Mouse (Mus musculus) MEL (cell line): Measurements from ENCODE around the gene Traf5. TPM values are rescaled to one million over a fixed set of nuclear protein-coding genes. Genes with fewer than 3 reads are reported as not detected.
A peak's percentile ranks its signal among the peaks of the same experiment; 100 is the strongest.

Experiments
- DNase-seq: peaks from one replicate; pipeline ENCODE4 v3.0.0; 2011; ENCODE audit warnings: low read depth, low spot score
- H3K27ac ChIP-seq: 2 replicates; pipeline ENCODE4 v1.5.1; 2012; ENCODE audit warnings: low read depth, mild to moderate bottlenecking, control low read depth, low read length, moderate library complexity; ENCODE audit not compliant: control insufficient read depth
- H3K27me3 ChIP-seq, 2 experiments: fragments of 150-350 bp in 1 of 2; sonication (generic) in 1 of 2; 2 replicates each; pipeline ENCODE4 v1.6.1; 2012; ENCODE audit warnings: low read length in 2 of 2, mild to moderate bottlenecking in 2 of 2, improper control_type of control experiment in 1 of 2, moderate library complexity in 1 of 2; ENCODE audit not compliant: insufficient read depth in 2 of 2, control insufficient read depth in 1 of 2
- H3K36me3 ChIP-seq, 2 experiments: 2 replicates each; pipeline ENCODE4 v1.6.1; 2012 to 2014; ENCODE audit warnings: low read length in 2 of 2, improper control_type of control experiment in 1 of 2, inconsistent platforms in 1 of 2, mild to moderate bottlenecking in 1 of 2; ENCODE audit not compliant: insufficient read depth in 2 of 2, control insufficient read depth in 1 of 2
- H3K4me1 ChIP-seq, 2 experiments: fragments of 150-350 bp in 1 of 2; sonication (generic) in 1 of 2; 2 replicates each; pipeline ENCODE4 v1.6.1; 2012; ENCODE audit warnings: low read length in 2 of 2, improper control_type of control experiment in 1 of 2, mild to moderate bottlenecking in 1 of 2; ENCODE audit not compliant: insufficient read depth in 2 of 2, control insufficient read depth in 1 of 2
- H3K4me3 ChIP-seq, 2 experiments: fragments of 150-350 bp in 1 of 2; sonication (generic) in 1 of 2; 2 replicates each; pipeline ENCODE4 v1.5.1; 2012; ENCODE audit warnings: low read depth in 2 of 2, low read length in 2 of 2, mild to moderate bottlenecking in 2 of 2, moderate library complexity in 2 of 2, control low read depth in 1 of 2, improper control_type of control experiment in 1 of 2; ENCODE audit not compliant: control insufficient read depth in 1 of 2, insufficient read depth in 1 of 2
- H3K79me2 ChIP-seq: 2 replicates; pipeline ENCODE4 v1.6.1; 2012; ENCODE audit warnings: mild to moderate bottlenecking, low read length, moderate library complexity; ENCODE audit not compliant: control insufficient read depth, poor library complexity, insufficient read depth
- H3K9ac ChIP-seq: 2 replicates; pipeline ENCODE4 v1.6.1; 2012; ENCODE audit warnings: low read depth, mild to moderate bottlenecking, control low read depth, low read length, moderate library complexity; ENCODE audit not compliant: control insufficient read depth, poor library complexity, severe bottlenecking
- H3K9me3 ChIP-seq: fragments of 150-350 bp; sonication (generic); replicated peaks from 2 replicates; pipeline ENCODE4 v1.6.1; 2012; ENCODE audit warnings: mild to moderate bottlenecking, low read length, improper control_type of control experiment, moderate library complexity; ENCODE audit not compliant: insufficient read depth
- BHLHE40 ChIP-seq: IDR thresholded peaks from 2 replicates; pipeline ENCODE4 v1.6.1; 2012; ENCODE audit warnings: low read depth, mild to moderate bottlenecking, inconsistent platforms, low read length, improper control_type of control experiment, borderline replicate concordance
- CHD1 ChIP-seq: IDR thresholded peaks from 2 replicates; pipeline ENCODE4 v1.6.1; 2012; ENCODE audit warnings: low read depth, mild to moderate bottlenecking, inconsistent platforms, low read length, improper control_type of control experiment
- CHD2 ChIP-seq: IDR thresholded peaks from 2 replicates; pipeline ENCODE4 v1.6.1; 2011; ENCODE audit warnings: low read length, improper control_type of control experiment
- CTCF ChIP-seq, 3 experiments: IDR thresholded peaks in 2 of 3; conservative IDR thresholded peaks in 1 of 3; 2 replicates each; pipeline ENCODE4 v1.5.1; 2011 to 2012; ENCODE audit warnings: low read length in 3 of 3, low read depth in 2 of 3, mild to moderate bottlenecking in 2 of 3, improper control_type of control experiment in 1 of 3, inconsistent platforms in 1 of 3, mixed read lengths in 1 of 3, moderate library complexity in 1 of 3; ENCODE audit not compliant: control insufficient read depth in 1 of 3, insufficient read depth in 1 of 3, poor library complexity in 1 of 3, severe bottlenecking in 1 of 3
- E2F4 ChIP-seq: IDR thresholded peaks from 2 replicates; pipeline ENCODE4 v1.6.1; 2011; ENCODE audit warnings: low read depth, low read length, improper control_type of control experiment, borderline replicate concordance
- EP300 ChIP-seq, 2 experiments: IDR thresholded peaks; 2 replicates each; pipeline ENCODE4 v1.6.1; 2011; ENCODE audit warnings: improper control_type of control experiment in 2 of 2, low read length in 2 of 2, low read depth in 1 of 2, mild to moderate bottlenecking in 1 of 2
- ETS1 ChIP-seq: IDR thresholded peaks from 2 replicates; pipeline ENCODE4 v1.6.1; 2012; ENCODE audit warnings: low read depth, mild to moderate bottlenecking, inconsistent platforms, low read length, improper control_type of control experiment, moderate library complexity
- GABPA ChIP-seq: IDR thresholded peaks from 2 replicates; pipeline ENCODE4 v1.6.1; 2012; ENCODE audit warnings: low read depth, mild to moderate bottlenecking, inconsistent platforms, low read length, improper control_type of control experiment, moderate library complexity
- GATA1 ChIP-seq: IDR thresholded peaks from 2 replicates; pipeline ENCODE4 v1.6.1; 2011; ENCODE audit warnings: low read depth, low read length, improper control_type of control experiment
- HCFC1 ChIP-seq: IDR thresholded peaks from 2 replicates; pipeline ENCODE4 v1.6.1; 2012; ENCODE audit warnings: low read depth, mild to moderate bottlenecking, inconsistent platforms, low read length, improper control_type of control experiment, moderate library complexity
- MAFK ChIP-seq: IDR thresholded peaks from 2 replicates; pipeline ENCODE4 v1.6.1; 2011; ENCODE audit warnings: low read depth, mild to moderate bottlenecking, low read length, improper control_type of control experiment, borderline replicate concordance
- MAX ChIP-seq: IDR thresholded peaks from 2 replicates; pipeline ENCODE4 v1.6.1; 2011; ENCODE audit warnings: low read length, improper control_type of control experiment
- MEF2A ChIP-seq: IDR thresholded peaks from 2 replicates; pipeline ENCODE4 v1.6.1; 2014; ENCODE audit warnings: low read depth, mild to moderate bottlenecking, inconsistent platforms, low read length, improper control_type of control experiment; ENCODE audit not compliant: poor library complexity, insufficient replicate concordance, severe bottlenecking; ENCODE audit errors: extremely low read depth
- MYC ChIP-seq: IDR thresholded peaks from 2 replicates; pipeline ENCODE4 v1.6.1; 2011; ENCODE audit warnings: low read depth, mild to moderate bottlenecking, low read length, improper control_type of control experiment, moderate library complexity
- NELFE ChIP-seq: IDR thresholded peaks from 2 replicates; pipeline ENCODE4 v1.6.1; 2011; ENCODE audit warnings: low read depth, low read length, improper control_type of control experiment
- NRF1 ChIP-seq: IDR thresholded peaks from 2 replicates; pipeline ENCODE4 v1.6.1; 2014; ENCODE audit warnings: low read depth, mild to moderate bottlenecking, inconsistent platforms, low read length, improper control_type of control experiment, moderate library complexity; ENCODE audit not compliant: poor library complexity, insufficient read depth, severe bottlenecking
- POLR2A ChIP-seq, 2 experiments: IDR thresholded peaks; 2 replicates each; pipeline ENCODE4 v1.6.1; 2011 to 2012; ENCODE audit warnings: low read length in 2 of 2, mild to moderate bottlenecking in 2 of 2, control low read depth in 1 of 2, improper control_type of control experiment in 1 of 2, low read depth in 1 of 2, moderate library complexity in 1 of 2; ENCODE audit not compliant: control insufficient read depth in 1 of 2, insufficient read depth in 1 of 2, poor library complexity in 1 of 2
- POLR2AphosphoS2 ChIP-seq: IDR thresholded peaks from 2 replicates; pipeline ENCODE4 v1.6.1; 2011; ENCODE audit warnings: low read length, improper control_type of control experiment
- RAD21 ChIP-seq: IDR thresholded peaks from 2 replicates; pipeline ENCODE4 v1.6.1; 2011; ENCODE audit warnings: mild to moderate bottlenecking, low read depth, low read length, improper control_type of control experiment
- SMC3 ChIP-seq: IDR thresholded peaks from 2 replicates; pipeline ENCODE4 v1.6.1; 2011; ENCODE audit warnings: low read depth, low read length, improper control_type of control experiment
- TAL1 ChIP-seq: IDR thresholded peaks from 2 replicates; pipeline ENCODE4 v1.6.1; 2012; ENCODE audit warnings: mild to moderate bottlenecking, inconsistent platforms, low read length, moderate library complexity, mixed read lengths
- USF1 ChIP-seq: IDR thresholded peaks from 2 replicates; pipeline ENCODE4 v1.6.1; 2014; ENCODE audit warnings: low read depth, mild to moderate bottlenecking, inconsistent platforms, low read length, improper control_type of control experiment, moderate library complexity
- USF2 ChIP-seq, 2 experiments: IDR thresholded peaks; 2 replicates each; pipeline ENCODE4 v1.6.1; 2011 to 2012; ENCODE audit warnings: improper control_type of control experiment in 2 of 2, low read length in 2 of 2, borderline replicate concordance in 1 of 2, inconsistent platforms in 1 of 2, low read depth in 1 of 2, mild to moderate bottlenecking in 1 of 2; ENCODE audit not compliant: insufficient read depth in 1 of 2
- ZC3H11A ChIP-seq: IDR thresholded peaks from 2 replicates; pipeline ENCODE4 v1.6.1; 2012; ENCODE audit warnings: low read depth, mild to moderate bottlenecking, inconsistent platforms, low read length, improper control_type of control experiment
- ZMIZ1 ChIP-seq: IDR thresholded peaks from 2 replicates; pipeline ENCODE4 v1.6.1; 2012; ENCODE audit warnings: low read depth, mild to moderate bottlenecking, inconsistent platforms, low read length, improper control_type of control experiment, moderate library complexity
- polyA plus RNA-seq, 2 experiments: library from polyadenylated mRNA; stranded (reverse) in 1 of 2; unstranded in 1 of 2; fragments of >175 nt in 1 of 2; fragments of >200 nt in 1 of 2; gene quantifications; 2 replicates each; pipeline versions ENCODE4 v1.2.1 to v1.2.4; 2012; ENCODE audit warnings: low replicate concordance in 2 of 2, low read depth in 1 of 2; ENCODE audit not compliant: insufficient read length in 2 of 2, insufficient read depth in 1 of 2, missing spikeins in 1 of 2
- total RNA-seq: library from RNA; depleted of rRNA; stranded (reverse); fragments of 300-350 nt; gene quantifications from 2 replicates; pipeline ENCODE4 v1.2.3, GENCODE M21; 2012

Traf5 gene
- total and polyA plus RNA-seq, 3 experiments, result 4.0 to 7.3 TPM; not detected in 1

DNA sequence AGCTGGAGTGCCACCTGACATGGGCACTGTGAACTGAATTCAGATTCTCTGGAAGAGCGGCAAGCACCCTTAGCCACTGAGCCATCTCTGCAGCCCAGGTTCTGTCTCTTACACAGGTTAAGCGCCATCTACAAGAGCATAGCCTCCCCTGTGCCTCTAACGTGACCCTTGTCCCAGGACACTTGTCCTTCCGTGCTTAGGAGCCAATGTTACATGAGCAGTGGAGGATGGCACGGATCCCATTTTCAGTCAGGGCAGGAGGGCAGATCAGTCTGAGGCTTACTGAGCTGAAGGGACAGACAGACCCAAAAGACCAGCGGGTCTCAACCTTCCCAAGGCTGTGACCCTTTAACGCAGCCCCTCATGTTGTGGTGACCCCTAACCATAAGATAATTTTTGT is 96.4 kb downstream of the Traf5 start:
- H3K27ac ChIP-seq, result no peak overlapping the region
- no peak for DNase-seq
- TF ChIP-seq BHLHE40 (no peak), RAD21 (no peak), MAX (no peak), EP300 (IDR thresholded peaks at IDR 0.05; ENCODE audit: low read depth in 1 of 2, low read length in 2 of 2) (no peak), NELFE (no peak), CHD1 (no peak), ETS1 (no peak), USF2 (IDR thresholded peaks at IDR 0.05; ENCODE audit: borderline replicate concordance in 1 of 2, insufficient read depth in 1 of 2, low read depth in 1 of 2, low read length in 2 of 2) (no peak), USF1 (no peak), GABPA (no peak), HCFC1 (no peak), MEF2A (no peak), CHD2 (no peak), MYC (no peak), POLR2A (IDR thresholded peaks at IDR 0.05; ENCODE audit: control insufficient read depth in 1 of 2, insufficient read depth in 1 of 2, low read depth in 1 of 2, low read length in 2 of 2, poor library complexity in 1 of 2) (no peak), POLR2AphosphoS2 (no peak), NRF1 (no peak), E2F4 (no peak), ZMIZ1 (no peak), MAFK (no peak)
- TF ChIP-seq, all 39 proteins: peak for 0
- Histone ChIP-seq H3K36me3 (peaks cover 0 to 5% of the 10 kb centered on the region in 2 experiments; a peak in 1 of 4 replicates), H3K9ac (no peak overlapping the region), H3K9me3 (no peaks in the 10 kb centered on the region), H3K4me3 (no peak overlapping the region), H3K27me3 (no peaks in the 10 kb centered on the region), H3K79me2 (no peaks in the 10 kb centered on the region), H3K4me1 (peaks cover 0 to 6% of the 10 kb centered on the region in 2 experiments; a peak in 2 of 4 replicates)

DNA sequence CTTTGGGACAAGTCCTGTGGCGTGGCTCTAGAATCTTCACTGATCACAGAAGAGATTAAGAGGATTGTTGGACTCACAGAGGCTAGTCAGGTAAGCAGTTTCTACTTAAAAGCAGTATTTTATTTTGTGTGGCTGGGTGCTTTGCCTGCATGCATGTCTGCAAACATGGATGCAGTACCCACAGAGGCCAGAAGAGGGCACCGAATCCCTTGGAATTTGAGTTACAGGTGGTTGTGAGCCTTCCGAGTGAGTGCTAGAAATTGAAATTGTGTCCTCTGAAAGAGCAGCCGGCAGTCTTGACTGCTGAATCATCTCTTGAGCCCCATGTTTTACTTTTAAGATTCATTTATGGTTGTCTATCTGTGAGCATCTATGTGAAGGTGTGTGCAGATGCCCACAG is 96.9 kb downstream of the Traf5 start:
- H3K9me3 ChIP-seq, result no peaks in the 10 kb centered on the region
- H3K4me3 ChIP-seq, result no peak overlapping the region
- H3K4me1 ChIP-seq, result peaks cover 0 to 6% of the 10 kb centered on the region in 2 experiments; a peak in 2 of 4 replicates
- DNase-seq, result peak; percentile 77
- H3K27me3 ChIP-seq, result no peaks in the 10 kb centered on the region
- no peak overlapping the region for H3K27ac ChIP-seq
- no peak overlapping the region for H3K9ac ChIP-seq
- TF ChIP-seq TAL1 (no peak), RAD21 (peak; percentile 79), SMC3 (peak; percentile 79), ZC3H11A (peak; percentile 60), HCFC1 (no peak), GATA1 (no peak), CTCF (IDR thresholded peaks at IDR 0.05 in 2 of 3, conservative IDR thresholded peaks at IDR 0.05 in 1 of 3; ENCODE audit: control insufficient read depth in 1 of 3, insufficient read depth in 1 of 3, low read depth in 2 of 3, low read length in 3 of 3, poor library complexity in 1 of 3, severe bottlenecking in 1 of 3) (peak; percentile 77 to 78 (median 77)), CHD2 (no peak)
- H3K79me2 ChIP-seq, result no peaks in the 10 kb centered on the region
- H3K36me3 ChIP-seq, result peaks cover 0 to 5% of the 10 kb centered on the region in 2 experiments; a peak in 1 of 4 replicates
